Mouse (Mus musculus) lung, embryonic 15.5 days (tissue): ENCODE measurements around the gene March4. TPM values are rescaled to one million over a fixed set of nuclear protein-coding genes. Genes with fewer than 3 reads are reported as not detected.

Experiments used
- ATAC-seq: fragments of 200-750 bp; cut with Nextera tagmentation; 2 replicates; pipeline ENCODE4 v1.8.0; 2017; ENCODE audit warnings: moderate number of reproducible peaks, borderline replicate concordance; ENCODE audit not compliant: low FRiP score, low TSS enrichment; ENCODE audit errors: extremely low read depth
- H3K27ac ChIP-seq: fragments of 300-500 bp; sonication (generic); 2 replicates; pipeline ENCODE4 v1.5.1; 2015; ENCODE audit warnings: moderate library complexity, mild to moderate bottlenecking, inconsistent platforms
- H3K27me3 ChIP-seq: fragments of 300-500 bp; sonication (generic); 2 replicates; pipeline ENCODE4 v1.6.1; 2015; ENCODE audit warnings: inconsistent platforms
- H3K36me3 ChIP-seq: fragments of 300-500 bp; sonication (generic); 2 replicates; pipeline ENCODE4 v1.6.1; 2015; ENCODE audit warnings: inconsistent platforms
- H3K4me1 ChIP-seq: fragments of 300-500 bp; sonication (generic); 2 replicates; pipeline ENCODE4 v1.6.1; 2015; ENCODE audit warnings: inconsistent platforms
- H3K4me2 ChIP-seq: fragments of 300-500 bp; sonication (generic); 2 replicates; pipeline ENCODE4 v1.6.1; 2015; ENCODE audit warnings: inconsistent platforms, mild to moderate bottlenecking, moderate library complexity
- H3K4me3 ChIP-seq: fragments of 300-500 bp; sonication (generic); 2 replicates; pipeline ENCODE4 v1.5.1; 2015; ENCODE audit warnings: mild to moderate bottlenecking, inconsistent platforms
- H3K9ac ChIP-seq: fragments of 300-500 bp; sonication (generic); 2 replicates; pipeline ENCODE4 v1.6.1; 2015; ENCODE audit warnings: inconsistent platforms
- H3K9me3 ChIP-seq: fragments of 300-500 bp; sonication (generic); 2 replicates; pipeline ENCODE4 v1.6.1; 2016; ENCODE audit warnings: inconsistent platforms
- WGBS: fragments of 180-500 bp; shearing (Covaris S2); methylation state at CpG from one replicate; pipeline ENCODE4 v1.1.7; 2015; 5-methylcytosine and 5-hydroxymethylcytosine counted together
- polyA plus RNA-seq: library from polyadenylated mRNA; unstranded; fragments of >200 nt; fragmentation: Nextera tagmentation; extraction: Ambion mirVana; gene quantifications from 2 replicates; pipeline ENCODE4 v1.2.1, GENCODE M21; 2015

The March4 gene
- polyA plus RNA-seq, 1 experiment from 2014 or later, result 0.06 TPM

GRCm38 (mm10) chr1:72510778-72511520 is 25.8 kb downstream of the March4 start:
- ATAC-seq, result no peak
- Histone ChIP-seq H3K9ac (no peak overlapping the region), H3K27ac (no peak overlapping the region), H3K4me2 (no peak overlapping the region), H3K36me3 (no peaks in the 10 kb centered on the region), H3K27me3 (no peaks in the 10 kb centered on the region), H3K4me1 (no peaks in the 10 kb centered on the region), H3K4me3 (no peak overlapping the region), H3K9me3 (no peaks in the 10 kb centered on the region)
- 55% methylated on average over 7 of the region's 7 CpGs for WGBS

GRCm38 (mm10) chr1:72509551-72509950 is 27.2 kb downstream of the March4 start:
- H3K27ac ChIP-seq, result no peak overlapping the region
- H3K4me3 ChIP-seq, result no peak overlapping the region
- ATAC-seq, result no peak
- H3K4me1 ChIP-seq, result no peaks in the 10 kb centered on the region
- no peak overlapping the region for H3K4me2 ChIP-seq
- H3K9me3 ChIP-seq, result no peaks in the 10 kb centered on the region
- no peak overlapping the region for H3K9ac ChIP-seq
- no peaks in the 10 kb centered on the region for H3K36me3 ChIP-seq
- no peaks in the 10 kb centered on the region for H3K27me3 ChIP-seq
- 78% methylated on average over 4 of the region's 4 CpGs for WGBS

- Histone ChIP-seq H3K9me3 (no peaks in the 10 kb centered on the region), H3K36me3 (no peaks in the 10 kb centered on the region), H3K27ac (no peak overlapping the region), H3K9ac (no peak overlapping the region), H3K4me1 (no peaks in the 10 kb centered on the region), H3K27me3 (no peaks in the 10 kb centered on the region), H3K4me3 (no peak overlapping the region), H3K4me2 (no peak overlapping the region)
- ATAC-seq, result no peak
- 70% methylated on average over 2 of the region's 2 CpGs for WGBS
Observed at GRCm38 (mm10) chr1:72507670-72508069, 29.1 kb downstream of the March4 start.

- no peak overlapping the region for H3K27ac ChIP-seq
- WGBS, result 54% methylated on average over 10 of the region's 10 CpGs
- no peaks in the 10 kb centered on the region for H3K9me3 ChIP-seq
Observed at GRCm38 (mm10) chr1:72506202-72506601, 30.5 kb downstream of the March4 start.

GRCm38 (mm10) chr1:72497609-72498008 is 39.1 kb downstream of the March4 start:
- no peak overlapping the region for H3K4me2 ChIP-seq
- 84% methylated on average over 5 of the region's 5 CpGs for WGBS
- no peak for ATAC-seq

More at GRCm38 (mm10) chr1:72506202-72506601, 30.5 kb downstream of the March4 start:
- no peaks in the 10 kb centered on the region for H3K4me1 ChIP-seq
- ATAC-seq, result no peak
- no peaks in the 10 kb centered on the region for H3K36me3 ChIP-seq
- H3K4me3 ChIP-seq, result no peak overlapping the region
- no peaks in the 10 kb centered on the region for H3K27me3 ChIP-seq
- H3K9ac ChIP-seq, result no peak overlapping the region
- H3K4me2 ChIP-seq, result no peak overlapping the region

GRCm38 (mm10) chr1:72493454-72493853 is 43.3 kb downstream of the March4 start:
- no peaks in the 10 kb centered on the region for H3K4me1 ChIP-seq
- H3K36me3 ChIP-seq, result no peaks in the 10 kb centered on the region
- no peak overlapping the region for H3K9ac ChIP-seq
- no peaks in the 10 kb centered on the region for H3K27me3 ChIP-seq
- H3K27ac ChIP-seq, result no peak overlapping the region
- H3K4me3 ChIP-seq, result no peak overlapping the region
- WGBS, result 83% methylated on average over 3 of the region's 3 CpGs
- no peak for ATAC-seq
- H3K9me3 ChIP-seq, result no peaks in the 10 kb centered on the region
- no peak overlapping the region for H3K4me2 ChIP-seq

More at GRCm38 (mm10) chr1:72497609-72498008, 39.1 kb downstream of the March4 start:
- H3K9me3 ChIP-seq, result no peaks in the 10 kb centered on the region
- H3K27ac ChIP-seq, result no peak overlapping the region
- no peak overlapping the region for H3K4me3 ChIP-seq
- H3K27me3 ChIP-seq, result no peaks in the 10 kb centered on the region
- H3K9ac ChIP-seq, result no peak overlapping the region
- no peaks in the 10 kb centered on the region for H3K36me3 ChIP-seq
- H3K4me1 ChIP-seq, result no peaks in the 10 kb centered on the region

- H3K4me2 ChIP-seq, result no peak overlapping the region
- no peak overlapping the region for H3K9ac ChIP-seq
- no peak overlapping the region for H3K4me3 ChIP-seq
- no peak overlapping the region for H3K27ac ChIP-seq
- WGBS, result 89% methylated on average over 10 of the region's 10 CpGs
- no peaks in the 10 kb centered on the region for H3K4me1 ChIP-seq
- no peak for ATAC-seq
- H3K9me3 ChIP-seq, result no peaks in the 10 kb centered on the region
- H3K27me3 ChIP-seq, result no peaks in the 10 kb centered on the region
- H3K36me3 ChIP-seq, result no peaks in the 10 kb centered on the region
Observed at GRCm38 (mm10) chr1:72492666-72493065, 44.1 kb downstream of the March4 start.

- 54% methylated on average over 5 of the region's 5 CpGs for WGBS
- Histone ChIP-seq H3K4me3 (no peak overlapping the region), H3K4me2 (no peak overlapping the region), H3K27me3 (no peaks in the 10 kb centered on the region), H3K9me3 (no peaks in the 10 kb centered on the region), H3K36me3 (no peaks in the 10 kb centered on the region), H3K4me1 (no peaks in the 10 kb centered on the region), H3K27ac (no peak overlapping the region), H3K9ac (no peak overlapping the region)
- ATAC-seq, result no peak
Observed at GRCm38 (mm10) chr1:72491307-72491706, 45.4 kb downstream of the March4 start.

- WGBS, result 54% methylated on average over 3 of the region's 3 CpGs
- Histone ChIP-seq H3K27me3 (no peaks in the 10 kb centered on the region), H3K27ac (no peak overlapping the region), H3K4me2 (no peak overlapping the region), H3K9ac (no peak overlapping the region), H3K4me1 (no peaks in the 10 kb centered on the region), H3K4me3 (no peak overlapping the region), H3K36me3 (no peaks in the 10 kb centered on the region), H3K9me3 (no peaks in the 10 kb centered on the region)
- no peak for ATAC-seq
Observed at GRCm38 (mm10) chr1:72490801-72491200, 45.9 kb downstream of the March4 start.

- Histone ChIP-seq H3K9me3 (no peaks in the 10 kb centered on the region), H3K27ac (no peak overlapping the region), H3K4me2 (no peak overlapping the region), H3K4me1 (no peaks in the 10 kb centered on the region), H3K4me3 (no peak overlapping the region), H3K9ac (no peak overlapping the region), H3K36me3 (no peaks in the 10 kb centered on the region), H3K27me3 (no peaks in the 10 kb centered on the region)
- WGBS, result 11% methylated on average over 8 of the region's 8 CpGs
- ATAC-seq, result no peak
Observed at GRCm38 (mm10) chr1:72490193-72490592, 46.5 kb downstream of the March4 start.

- Histone ChIP-seq H3K27ac (no peak overlapping the region), H3K4me2 (no peak overlapping the region), H3K4me1 (no peaks in the 10 kb centered on the region), H3K9me3 (no peaks in the 10 kb centered on the region), H3K27me3 (no peaks in the 10 kb centered on the region), H3K36me3 (no peaks in the 10 kb centered on the region), H3K4me3 (no peak overlapping the region), H3K9ac (no peak overlapping the region)
- 71% methylated on average over 2 of the region's 2 CpGs for WGBS
- ATAC-seq, result no peak
Observed at GRCm38 (mm10) chr1:72476594-72476993, 60.1 kb downstream of the March4 start.

GRCm38 (mm10) chr1:72469075-72469474 is 67.7 kb downstream of the March4 start:
- no peak overlapping the region for H3K27ac ChIP-seq
- no peak overlapping the region for H3K9ac ChIP-seq
- no peak overlapping the region for H3K4me2 ChIP-seq
- no peak for ATAC-seq
- H3K36me3 ChIP-seq, result no peaks in the 10 kb centered on the region
- H3K9me3 ChIP-seq, result no peaks in the 10 kb centered on the region
- no peaks in the 10 kb centered on the region for H3K27me3 ChIP-seq
- WGBS, result 85% methylated on average over 2 of the region's 2 CpGs
- H3K4me1 ChIP-seq, result no peaks in the 10 kb centered on the region
- no peak overlapping the region for H3K4me3 ChIP-seq
